In the genomic region with DNA sequence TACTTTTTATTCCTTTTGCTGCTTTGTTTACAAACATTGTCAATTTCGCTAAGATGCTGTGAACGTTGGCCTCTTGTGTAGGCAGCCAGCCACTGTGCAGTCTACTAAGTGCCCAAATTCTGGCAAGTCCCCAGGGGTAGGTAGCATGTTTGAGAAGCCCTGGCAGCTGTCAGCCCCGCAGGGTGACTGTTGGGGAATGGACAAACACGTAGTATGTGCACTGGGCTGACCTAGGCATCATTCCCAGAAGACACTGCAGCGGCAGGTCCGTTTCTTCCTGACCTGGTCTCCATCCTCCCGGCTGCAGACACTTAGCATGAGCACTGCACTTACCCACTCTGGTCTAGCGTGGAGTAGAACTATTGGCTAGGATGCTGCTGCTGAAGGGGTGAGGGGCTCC, we compare ENCODE assay signal across 15 mouse cellular contexts. TPM values are rescaled to one million over a fixed set of nuclear protein-coding genes. Genes with fewer than 3 reads are reported as not detected.
DNase-seq lines count a peak whose midpoint lies in the region; ATAC-seq and TF ChIP-seq lines count a peak whose summit lies in the region.
"Had no signal": no experiment of that assay in that cellular context is flagged by ENCODE, and none has a peak within 500 bp of the region (broad histone marks: within the 10 kb centered on the region; RNA-seq: fewer than 3 reads in every experiment).

No protein-coding gene starts in this region.

- intact Hi-C loops in left cerebral cortex, postnatal 14 days (cut with DNase I): no loop called here

- no peak overlapping the region for H3K4me2 ChIP-seq in forebrain, embryonic 13.5 days
- no peak overlapping the region for H3K4me2 ChIP-seq in forebrain, embryonic 11.5 days (ENCODE audit: low read depth, low read length, severe bottlenecking)
- H3K4me2 ChIP-seq in midbrain, postnatal 0 days (ENCODE audit: low read depth, low read length, poor library complexity, severe bottlenecking): no peak overlapping the region
- H3K4me2 ChIP-seq: intestine, embryonic 15.5 days had no signal

- peaks cover 25% of the 10 kb centered on the region for H3K4me1 ChIP-seq in forebrain, embryonic 13.5 days
- H3K4me1 ChIP-seq in forebrain, embryonic 11.5 days (replicated peaks; ENCODE audit: control insufficient read depth, insufficient read depth, low read length): no peaks in the 10 kb centered on the region
- no peaks in the 10 kb centered on the region for H3K4me1 ChIP-seq in midbrain, postnatal 0 days (ENCODE audit: insufficient read depth, low read length)
- H3K4me1 ChIP-seq: embryonic facial prominence, embryonic 10.5 days; intestine, embryonic 15.5 days had no signal

- no peak for TF ChIP-seq CTCF in layer of hippocampus, adult 2 months (conservative IDR thresholded peaks at IDR 0.05)
- TF ChIP-seq CTCF in midbrain, postnatal 0 days (IDR thresholded peaks at IDR 0.05): no peak

- no peak overlapping the region for H3K9ac ChIP-seq in forebrain, embryonic 13.5 days
- no peak overlapping the region for H3K9ac ChIP-seq in forebrain, embryonic 11.5 days (ENCODE audit: low read length)
- H3K9ac ChIP-seq in midbrain, postnatal 0 days (replicated peaks; ENCODE audit: low read length, poor library complexity, severe bottlenecking): no peak overlapping the region
- H3K9ac ChIP-seq: intestine, embryonic 15.5 days; liver, embryonic 14.5 days had no signal

- peak overlapping the region; percentile 40 for H3K27ac ChIP-seq in forebrain, embryonic 13.5 days
- no peak overlapping the region for H3K27ac ChIP-seq in forebrain, embryonic 11.5 days (ENCODE audit: low read depth, low read length)
- H3K27ac ChIP-seq in layer of hippocampus, adult 2 months: peak overlapping the region; percentile 49
- H3K27ac ChIP-seq in midbrain, postnatal 0 days (ENCODE audit: low read depth, low read length): no peak overlapping the region
- H3K27ac ChIP-seq: embryonic facial prominence, embryonic 10.5 days; intestine, embryonic 15.5 days; liver, embryonic 14.5 days had no signal

- 85% methylated on average over 8 of the region's 8 CpGs for WGBS in forebrain, embryonic 13.5 days
- 93% methylated on average over 8 of the region's 8 CpGs for WGBS in forebrain, embryonic 11.5 days
- 80% methylated on average over 8 of the region's 8 CpGs for WGBS in midbrain, postnatal 0 days

- ATAC-seq in forebrain, embryonic 13.5 days: no peak
- no peak for ATAC-seq in forebrain, embryonic 11.5 days (replicated peaks; ENCODE audit: low FRiP score)
- no peak for ATAC-seq in midbrain, postnatal 0 days (ENCODE audit: low FRiP score)
- ATAC-seq: intestine, embryonic 15.5 days had no signal

- no peak for DNase-seq in forebrain, embryonic 11.5 days (ENCODE audit: low spot score)
- DNase-seq in layer of hippocampus, adult 2 months (ENCODE audit: low spot score in 2 of 2): no peak
- no peak for DNase-seq in layer of hippocampus, adult 18-20 months (ENCODE audit: low spot score in 2 of 2)
- DNase-seq in cerebellum, postnatal 14 days: peak; percentile 64 to 77
- DNase-seq in midbrain, postnatal 0 days (ENCODE audit: low spot score): peak; percentile 39
- no peak for DNase-seq in spleen, postnatal 14 days (ENCODE audit: low spot score in 2 of 2)
- no peak for DNase-seq in left cerebral cortex, postnatal 14 days (ENCODE audit: low spot score in 2 of 2)
- DNase-seq: kidney, postnatal 4 days; retina, postnatal 1 day had no signal

- H3K9me3 ChIP-seq in forebrain, embryonic 13.5 days (replicated peaks): no peaks in the 10 kb centered on the region
- H3K9me3 ChIP-seq in forebrain, embryonic 11.5 days (ENCODE audit: control insufficient read depth, low read length): no peaks in the 10 kb centered on the region
- no peaks in the 10 kb centered on the region for H3K9me3 ChIP-seq in midbrain, postnatal 0 days (ENCODE audit: low read length)
- H3K9me3 ChIP-seq: embryonic facial prominence, embryonic 10.5 days; intestine, embryonic 15.5 days had no signal

- H3K4me3 ChIP-seq in forebrain, embryonic 13.5 days: no peak overlapping the region
- H3K4me3 ChIP-seq in forebrain, embryonic 11.5 days (ENCODE audit: low read depth, low read length): no peak overlapping the region
- H3K4me3 ChIP-seq in layer of hippocampus, adult 2 months: no peak overlapping the region
- H3K4me3 ChIP-seq in midbrain, postnatal 0 days (ENCODE audit: low read depth, low read length): no peak overlapping the region
- H3K4me3 ChIP-seq: embryonic facial prominence, embryonic 10.5 days; intestine, embryonic 15.5 days had no signal

- H3K36me3 ChIP-seq in forebrain, embryonic 13.5 days (ENCODE audit: poor library complexity, severe bottlenecking): peaks cover 83% of the 10 kb centered on the region
- peaks cover 4% of the 10 kb centered on the region; the same call in 1 of the 2 replicates for H3K36me3 ChIP-seq in forebrain, embryonic 11.5 days (ENCODE audit: control insufficient read depth, insufficient read depth, low read length)
- H3K36me3 ChIP-seq in midbrain, postnatal 0 days (ENCODE audit: insufficient read depth, low read length): peaks cover 57% of the 10 kb centered on the region

- no peaks in the 10 kb centered on the region for H3K27me3 ChIP-seq in forebrain, embryonic 13.5 days
- no peaks in the 10 kb centered on the region for H3K27me3 ChIP-seq in forebrain, embryonic 11.5 days (ENCODE audit: control insufficient read depth, insufficient read depth, low read length)
- H3K27me3 ChIP-seq in midbrain, postnatal 0 days (ENCODE audit: insufficient read depth, low read length): no peaks in the 10 kb centered on the region
- H3K27me3 ChIP-seq: intestine, embryonic 15.5 days had no signal

RNA-seq across cellular contexts. Expression of gene Banp, which starts 54.1 kb away (rescaled TPM):
- polyA plus RNA-seq in forebrain, embryonic 13.5 days (2015; fragmentation: Nextera tagmentation; extraction: Ambion mirVana): 57.5 and 60.9 TPM in 2 replicates
- 53.1 and 60.9 TPM in 2 replicates for polyA plus RNA-seq in forebrain, embryonic 11.5 days (2014; fragmentation: Nextera tagmentation; extraction: Ambion mirVana)
- 10 to 100 TPM; 32.7 to 61.0 TPM for total RNA-seq in layer of hippocampus, adult 2 months (2021)
- 10 to 100 TPM; 49.9 to 58.2 TPM for total RNA-seq in layer of hippocampus, adult 18-20 months (2021)
- 37.1 and 51.6 TPM in 2 replicates for total RNA-seq in midbrain, postnatal 0 days (2014; rRNA removed)
- polyA plus RNA-seq in midbrain, postnatal 0 days (2015; fragmentation: Nextera tagmentation; extraction: Ambion mirVana): 22.4 and 24.8 TPM in 2 replicates
- 10 to 100 TPM; 27.4 to 38.5 TPM for total RNA-seq in left cerebral cortex, postnatal 14 days (2021)

RNA-seq across cellular contexts. Expression of gene Car5a, which starts 58.9 kb away (rescaled TPM):
- polyA plus RNA-seq in forebrain, embryonic 13.5 days (2015; fragmentation: Nextera tagmentation; extraction: Ambion mirVana): 0.25 TPM in 1 of 2 replicates, not detected in the other
- not detected in 2 replicates for polyA plus RNA-seq in forebrain, embryonic 11.5 days (2014; fragmentation: Nextera tagmentation; extraction: Ambion mirVana)
- not detected for total RNA-seq in layer of hippocampus, adult 2 months (2021)
- total RNA-seq in layer of hippocampus, adult 18-20 months (2021): under 1 TPM; 0.25 to 0.54 TPM
- total RNA-seq in midbrain, postnatal 0 days (2014; rRNA removed): 0.19 TPM in 1 of 2 replicates, not detected in the other
- polyA plus RNA-seq in midbrain, postnatal 0 days (2015; fragmentation: Nextera tagmentation; extraction: Ambion mirVana): 0.17 and 0.22 TPM in 2 replicates
- total RNA-seq in left cerebral cortex, postnatal 14 days (2021): under 1 TPM in 1 of 2 experiments, not detected in 1; 0.29 TPM
- total RNA-seq: MEL had no signal
- polyA plus RNA-seq: C2C12; embryonic facial prominence, embryonic 10.5 days had no signal

Comparison
In these comparisons a context has a peak if more than half of its experiments do, and no peak if none do; other contexts are left out.
1. H3K27ac ChIP-seq: peak in forebrain, embryonic 13.5 days (single experiment) and layer of hippocampus, adult 2 months (single experiment); none in forebrain, embryonic 11.5 days (single experiment) and midbrain, postnatal 0 days (single experiment).
2. DNase-seq: peak in cerebellum, postnatal 14 days (2 of 2) and midbrain, postnatal 0 days (single experiment); none in forebrain, embryonic 11.5 days (single experiment), layer of hippocampus, adult 2 months (0 of 2), layer of hippocampus, adult 18-20 months (0 of 2), spleen, postnatal 14 days (0 of 2) and left cerebral cortex, postnatal 14 days (0 of 2).